In the genomic region with DNA sequence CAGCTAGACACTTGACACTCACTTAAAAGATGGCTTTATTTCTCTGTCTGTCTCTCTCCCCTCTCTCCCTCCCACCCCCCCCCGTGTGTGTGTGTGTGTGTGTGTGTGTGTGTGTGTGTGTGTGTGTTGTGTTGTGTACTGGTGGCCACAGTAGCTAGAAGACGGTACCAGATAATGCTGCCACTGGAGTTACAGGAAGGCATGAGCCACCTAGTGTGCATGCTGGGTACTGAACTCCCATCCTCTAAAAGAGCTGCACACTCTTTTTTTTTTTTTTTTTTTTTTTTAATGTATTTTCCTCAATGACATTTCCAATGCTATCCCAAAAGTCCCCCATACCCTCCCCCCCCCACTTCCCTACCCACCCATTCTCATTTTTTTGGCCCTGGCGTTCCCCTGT, we compare ENCODE assay signal across 19 mouse cellular contexts. TPM values are rescaled to one million over a fixed set of nuclear protein-coding genes. Genes with fewer than 3 reads are reported as not detected.
A peak's percentile ranks its signal among the peaks of the same experiment; 100 is the strongest.
DNase-seq lines count a peak whose midpoint lies in the region; TF ChIP-seq lines count a peak whose summit lies in the region.
"Not testable (repeated sequence)": the region's sequence is repeated elsewhere in the genome, so short reads cannot be mapped to it uniquely, and the experiment has no call there.
"Had no signal": no experiment of that assay in that cellular context is flagged by ENCODE, and none has a peak within 500 bp of the region (broad histone marks: within the 10 kb centered on the region; RNA-seq: fewer than 3 reads in every experiment).

No protein-coding gene starts in this region.

- H3K9me3 ChIP-seq in CH12.LX (replicated peaks; ENCODE audit: low read length) = not testable (repeated sequence)

- H3K4me2 ChIP-seq in CH12.LX (ENCODE audit: insufficient read depth, low read depth, poor library complexity, severe bottlenecking) = peak overlapping the region; percentile 64

- peak; percentile 15 for TF ChIP-seq RAD21 in CH12.LX (IDR thresholded peaks at IDR 0.05; ENCODE audit: low read depth, low read length)

- peaks cover 9 to 31% of the 10 kb centered on the region in 2 experiments for H3K4me1 ChIP-seq in CH12.LX (ENCODE audit: control insufficient read depth in 1 of 2, insufficient read depth in 2 of 2)
- H3K4me1 ChIP-seq in heart, adult 2 months (ENCODE audit: control insufficient read depth, insufficient read depth, low read length) = not testable (repeated sequence)

- intact Hi-C loops in heart, adult 2 months (cut with DNase I) = not testable (repeated sequence)

- not testable (repeated sequence) for H3K79me2 ChIP-seq in CH12.LX (replicated peaks; ENCODE audit: control insufficient read depth, extremely low read depth, insufficient read depth, poor library complexity, severe bottlenecking); heart, adult 2 months (replicated peaks; ENCODE audit: control insufficient read depth, insufficient read depth, low read length)

- H3K36me3 ChIP-seq in CH12.LX (replicated peaks in 1 of 2; ENCODE audit: control insufficient read depth in 1 of 2, insufficient read depth in 1 of 2, low read length in 1 of 2); heart, adult 2 months (ENCODE audit: control insufficient read depth, insufficient read depth, low read length); splenic B cell, adult 2 months (ENCODE audit: control insufficient read depth, insufficient read depth, low read length, poor library complexity, severe bottlenecking): not testable (repeated sequence)

- TF ChIP-seq CTCF in CH12.LX (conservative IDR thresholded peaks at IDR 0.05 in 1 of 2, IDR thresholded peaks at IDR 0.05 in 1 of 2; ENCODE audit: low read depth in 2 of 2, low read length in 2 of 2) = peak; percentile 38 to 62; a peak in 3 of 4 replicates
- TF ChIP-seq CTCF in heart, adult 2 months (IDR thresholded peaks at IDR 0.05) = peak; percentile 24; the same call in 1 of the 2 replicates

- TF ChIP-seq POLR2A in CH12.LX (IDR thresholded peaks at IDR 0.05; ENCODE audit: low read depth, low read length); heart, adult 2 months (IDR thresholded peaks at IDR 0.05; ENCODE audit: insufficient read depth, low read depth, low read length): not testable (repeated sequence)

- in situ Hi-C loops in CH12.LX (cut with MboI; ENCODE audit: low pct_ligation_motif_present, low pct_unique_long_range_greater_than_20kb, low sequenced_read_pairs) = not testable (repeated sequence)

- DNase-seq in CH12.LX (ENCODE audit: extremely low read depth) = peak; percentile 74
- DNase-seq in adrenal gland, postnatal 14 days = peak; percentile 7
- DNase-seq in embryo, embryonic 10 days (ENCODE audit: low spot score) = peak; percentile 43
- not testable (repeated sequence) for DNase-seq in heart, adult 2 months
- peak; percentile 25 for DNase-seq in kidney, postnatal 10 days
- peak; percentile 29 for DNase-seq in lung, postnatal 10 days
- DNase-seq in splenic B cell, adult 2 months (ENCODE audit: low read depth, low spot score) = peak; percentile 52

- WGBS in heart, adult 2 months = 36% methylated on average over 3 of the region's 3 CpGs

- H3K27me3 ChIP-seq in CH12.LX (replicated peaks); heart, adult 2 months (ENCODE audit: control insufficient read depth, insufficient read depth, low read length); splenic B cell, adult 2 months (ENCODE audit: control insufficient read depth, insufficient read depth, low read length, poor library complexity, severe bottlenecking): not testable (repeated sequence)

- H3K27ac ChIP-seq in CH12.LX (ENCODE audit: insufficient read depth, low read depth); heart, adult 2 months: not testable (repeated sequence)

- not testable (repeated sequence) for H3K4me3 ChIP-seq in CH12.LX (replicated peaks in 1 of 3; ENCODE audit: low read depth in 2 of 3, low read length in 2 of 3, poor library complexity in 1 of 3); heart, adult 2 months

- not testable (repeated sequence) for TF ChIP-seq EP300 in CH12.LX (IDR thresholded peaks at IDR 0.05; ENCODE audit: low read length); heart, adult 2 months (IDR thresholded peaks at IDR 0.05; ENCODE audit: insufficient read depth, low read depth, low read length)

- not testable (repeated sequence) for H3K9ac ChIP-seq in CH12.LX (ENCODE audit: insufficient read depth, low read depth); heart, adult 2 months (ENCODE audit: low read depth, low read length)

- dilution Hi-C loops in CH12.LX (cut with MboI; ENCODE audit: extremely low pct_ligation_motif_present, extremely low pct_unique_long_range_greater_than_20kb, low sequenced_read_pairs) = not testable (repeated sequence)

TF ChIP-seq in CH12.LX, 34 proteins besides CTCF, POLR2A, EP300 and RAD21:
- peak; percentile 44 for TF ChIP-seq SMC3 (IDR thresholded peaks at IDR 0.05; ENCODE audit: low read depth, low read length)
- TF ChIP-seq ZNF384 (IDR thresholded peaks at IDR 0.05; ENCODE audit: low read depth, low read length) = peak; percentile 90

RNA-seq across cellular contexts. Expression of a gene that starts 13.7 kb away (rescaled TPM):
- total RNA-seq in CH12.LX (2012; rRNA removed) (not detected in 2 replicates), CH12.LX (2014; rRNA removed) (not detected in 2 replicates)
- polyA plus RNA-seq in CH12.LX (2012; ENCODE audit: insufficient read length, low read depth) = not detected in 2 replicates
- total RNA-seq in adrenal gland, postnatal 14 days (2021) = not detected in 2 replicates
- total RNA-seq in heart, adult 2 months (2021) = not detected
- polyA plus RNA-seq in heart, adult 2 months (2012; rRNA removed) = not detected in 2 replicates
- total RNA-seq: gastrocnemius, adult 8-10 months; heart, adult 8-10 months; heart, postnatal 14 days; layer of hippocampus, postnatal 10 days; left cerebral cortex, postnatal 14 days had no signal
- polyA plus RNA-seq: forebrain, embryonic 15.5 days; kidney, embryonic 16.5 days; liver, embryonic 12.5 days; midbrain, embryonic 16.5 days; neural tube, embryonic 13.5 days; small intestine, adult 2 months; stomach, embryonic 15.5 days had no signal

RNA-seq across cellular contexts. Expression of a gene that starts 35.1 kb away (rescaled TPM):
- total RNA-seq in CH12.LX (2012; rRNA removed) = not detected in 2 replicates
- not detected in 2 replicates for total RNA-seq in CH12.LX (2014; rRNA removed)
- polyA plus RNA-seq in CH12.LX (2012; ENCODE audit: insufficient read length, low read depth) = not detected in 2 replicates
- not detected in 2 replicates for total RNA-seq in adrenal gland, postnatal 14 days (2021)
- total RNA-seq in heart, adult 2 months (2021) = not detected
- polyA plus RNA-seq in heart, adult 2 months (2012; rRNA removed) = not detected in 2 replicates
- total RNA-seq: gastrocnemius, adult 8-10 months; heart, adult 8-10 months; heart, postnatal 14 days; layer of hippocampus, postnatal 10 days; left cerebral cortex, postnatal 14 days had no signal
- polyA plus RNA-seq: forebrain, embryonic 15.5 days; kidney, embryonic 16.5 days; liver, embryonic 12.5 days; midbrain, embryonic 16.5 days; neural tube, embryonic 13.5 days; small intestine, adult 2 months had no signal

RNA-seq across cellular contexts. Expression of a gene that starts 36.5 kb away (rescaled TPM):
- total RNA-seq in CH12.LX (2012; rRNA removed) (not detected in 2 replicates), CH12.LX (2014; rRNA removed) (not detected in 2 replicates)
- polyA plus RNA-seq in CH12.LX (2012; ENCODE audit: insufficient read length, low read depth) = not detected in 2 replicates
- not detected in 2 replicates for total RNA-seq in adrenal gland, postnatal 14 days (2021)
- total RNA-seq in heart, adult 2 months (2021) = not detected
- not detected in 2 replicates for polyA plus RNA-seq in heart, adult 2 months (2012; rRNA removed)
- total RNA-seq: gastrocnemius, adult 8-10 months; heart, adult 8-10 months; heart, postnatal 14 days; layer of hippocampus, postnatal 10 days; left cerebral cortex, postnatal 14 days had no signal
- polyA plus RNA-seq: forebrain, embryonic 15.5 days; kidney, embryonic 16.5 days; liver, embryonic 12.5 days; midbrain, embryonic 16.5 days; neural tube, embryonic 13.5 days; small intestine, adult 2 months; stomach, embryonic 15.5 days had no signal

RNA-seq across cellular contexts. Expression of a gene that starts 52.4 kb away (rescaled TPM):
- total RNA-seq in CH12.LX (2012; rRNA removed) (not detected in 2 replicates), CH12.LX (2014; rRNA removed) (not detected in 2 replicates)
- not detected in 2 replicates for polyA plus RNA-seq in CH12.LX (2012; ENCODE audit: insufficient read length, low read depth)
- total RNA-seq in adrenal gland, postnatal 14 days (2021) = not detected in 2 replicates
- total RNA-seq in heart, adult 2 months (2021) = not detected
- not detected in 2 replicates for polyA plus RNA-seq in heart, adult 2 months (2012; rRNA removed)
- total RNA-seq: gastrocnemius, adult 8-10 months; heart, adult 8-10 months; heart, postnatal 14 days; layer of hippocampus, postnatal 10 days; left cerebral cortex, postnatal 14 days had no signal
- polyA plus RNA-seq: forebrain, embryonic 15.5 days; kidney, embryonic 16.5 days; liver, embryonic 12.5 days; midbrain, embryonic 16.5 days; neural tube, embryonic 13.5 days; small intestine, adult 2 months; stomach, embryonic 15.5 days had no signal
